In the genomic region with DNA sequence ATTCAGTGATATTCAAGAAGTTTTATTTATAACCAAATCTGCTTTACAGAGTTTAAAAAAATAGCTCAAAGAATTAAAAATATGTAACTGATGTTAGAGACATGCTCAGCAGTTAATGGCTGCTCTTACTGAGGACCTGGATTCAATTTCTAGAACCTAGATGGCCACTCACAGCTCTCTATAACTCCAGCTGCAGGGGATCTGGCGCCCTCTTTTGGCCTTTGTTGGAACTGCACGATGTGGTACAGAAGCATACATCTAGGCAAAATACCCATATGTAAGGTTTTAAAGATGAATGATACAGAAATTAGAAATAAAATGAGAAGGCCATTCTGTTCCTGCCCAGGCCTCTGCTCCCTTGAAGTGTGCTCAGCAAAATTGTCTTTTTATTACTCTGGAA, we compare ENCODE assay signal across 8 mouse cellular contexts.
A peak's percentile ranks its signal among the peaks of the same experiment; 100 is the strongest.
DNase-seq lines count a peak whose midpoint lies in the region; TF ChIP-seq lines count a peak whose summit lies in the region.
"Had no signal": no experiment of that assay in that cellular context is flagged by ENCODE, and none has a peak within 500 bp of the region (broad histone marks: within the 10 kb centered on the region; RNA-seq: fewer than 3 reads in every experiment).

No protein-coding gene starts in this region.

- peak; percentile 80 to 84 (median 84) for TF ChIP-seq CTCF in MEL (IDR thresholded peaks at IDR 0.05 in 2 of 3, conservative IDR thresholded peaks at IDR 0.05 in 1 of 3; ENCODE audit: control insufficient read depth in 1 of 3, insufficient read depth in 1 of 3, low read depth in 2 of 3, low read length in 3 of 3, poor library complexity in 1 of 3, severe bottlenecking in 1 of 3)
- peak; percentile 68 for TF ChIP-seq CTCF in liver, adult 2 months (IDR thresholded peaks at IDR 0.05; ENCODE audit: low read depth, low read length)

- peak; percentile 35 to 47 for DNase-seq in layer of hippocampus, postnatal 10 days (ENCODE audit: low spot score in 2 of 2)
- DNase-seq in layer of hippocampus, postnatal 36 days = no peak
- DNase-seq in MEL (ENCODE audit: low read depth, low spot score) = peak; percentile 69
- DNase-seq in adrenal gland, postnatal 36 days = peak; percentile 70 to 72
- peak; percentile 30 to 47 for DNase-seq in gastrocnemius, postnatal 4 days (ENCODE audit: low spot score in 2 of 2)
- DNase-seq in liver, adult 2 months (ENCODE audit: extremely low read depth, low read depth, low spot score) = peak; percentile 17
- DNase-seq in right cerebral cortex, postnatal 4 days = peak; percentile 65

- H3K27ac ChIP-seq in MEL (ENCODE audit: control insufficient read depth, low read depth, low read length) = no peak overlapping the region
- no peak overlapping the region for H3K27ac ChIP-seq in liver, adult 2 months (replicated peaks; ENCODE audit: insufficient read depth, low read depth, low read length)
- H3K27ac ChIP-seq: heart, embryonic 15.5 days had no signal

- H3K27me3 ChIP-seq in MEL (ENCODE audit: control insufficient read depth in 1 of 2, insufficient read depth in 2 of 2, low read length in 2 of 2) = no peaks in the 10 kb centered on the region
- H3K27me3 ChIP-seq in liver, adult 2 months (ENCODE audit: control insufficient read depth, insufficient read depth, low read length) = no peaks in the 10 kb centered on the region
- H3K27me3 ChIP-seq: heart, embryonic 15.5 days had no signal

- no peaks in the 10 kb centered on the region for H3K9me3 ChIP-seq in MEL (replicated peaks; ENCODE audit: insufficient read depth, low read length)
- H3K9me3 ChIP-seq: heart, embryonic 15.5 days had no signal

- no peak for TF ChIP-seq POLR2A in MEL (IDR thresholded peaks at IDR 0.05; ENCODE audit: control insufficient read depth in 1 of 2, insufficient read depth in 1 of 2, low read depth in 1 of 2, low read length in 2 of 2, poor library complexity in 1 of 2)
- no peak for TF ChIP-seq POLR2A in liver, adult 2 months (IDR thresholded peaks at IDR 0.05; ENCODE audit: extremely low read depth, insufficient read depth, low read length)

- H3K79me2 ChIP-seq in MEL (ENCODE audit: control insufficient read depth, insufficient read depth, low read length, poor library complexity) = no peaks in the 10 kb centered on the region
- no peaks in the 10 kb centered on the region for H3K79me2 ChIP-seq in liver, adult 2 months (ENCODE audit: control insufficient read depth, insufficient read depth, low read length)

- H3K4me1 ChIP-seq in MEL (ENCODE audit: control insufficient read depth in 1 of 2, insufficient read depth in 2 of 2, low read length in 2 of 2) = no peaks in the 10 kb centered on the region
- H3K4me1 ChIP-seq in liver, adult 2 months (ENCODE audit: control insufficient read depth, insufficient read depth, low read length) = no peaks in the 10 kb centered on the region
- H3K4me1 ChIP-seq: heart, embryonic 15.5 days had no signal

- no peaks in the 10 kb centered on the region for H3K36me3 ChIP-seq in MEL (ENCODE audit: control insufficient read depth in 1 of 2, insufficient read depth in 2 of 2, low read length in 2 of 2)
- H3K36me3 ChIP-seq in liver, adult 2 months (ENCODE audit: control insufficient read depth, insufficient read depth, low read length) = no peaks in the 10 kb centered on the region
- H3K36me3 ChIP-seq: heart, embryonic 15.5 days had no signal

- H3K4me3 ChIP-seq in MEL (ENCODE audit: control insufficient read depth in 1 of 2, insufficient read depth in 1 of 2, low read depth in 2 of 2, low read length in 2 of 2) = no peak overlapping the region
- no peak overlapping the region for H3K4me3 ChIP-seq in liver, adult 2 months (ENCODE audit: insufficient read depth, low read depth, low read length)
- H3K4me3 ChIP-seq: heart, embryonic 15.5 days had no signal

- 1% methylated on average over 2 of the region's 2 CpGs for WGBS in liver, adult 2 months

- no peak for TF ChIP-seq EP300 in MEL (IDR thresholded peaks at IDR 0.05; ENCODE audit: low read depth in 1 of 2, low read length in 2 of 2)

- H3K9ac ChIP-seq in MEL (ENCODE audit: control insufficient read depth, low read depth, low read length, poor library complexity, severe bottlenecking) = no peak overlapping the region
- H3K9ac ChIP-seq in liver, adult 2 months (ENCODE audit: low read depth, low read length) = no peak overlapping the region
- H3K9ac ChIP-seq: heart, embryonic 15.5 days had no signal

- TF ChIP-seq RAD21 in MEL (IDR thresholded peaks at IDR 0.05; ENCODE audit: low read depth, low read length) = peak; percentile 89

TF ChIP-seq in MEL, 35 proteins besides CTCF, POLR2A, EP300 and RAD21:
- TF ChIP-seq ZC3H11A (IDR thresholded peaks at IDR 0.05; ENCODE audit: low read depth, low read length) (peak; percentile 59), MAFK (IDR thresholded peaks at IDR 0.05; ENCODE audit: borderline replicate concordance, low read depth, low read length) (no peak), MXI1 (IDR thresholded peaks at IDR 0.05; ENCODE audit: low read depth, low read length) (no peak), USF1 (IDR thresholded peaks at IDR 0.05; ENCODE audit: low read depth, low read length) (no peak), MYC (IDR thresholded peaks at IDR 0.05; ENCODE audit: low read depth, low read length) (no peak), SMC3 (IDR thresholded peaks at IDR 0.05; ENCODE audit: low read depth, low read length) (peak; percentile 86)

Comparison
In these comparisons a context has a peak if more than half of its experiments do, and no peak if none do; other contexts are left out.
1. DNase-seq: peak in layer of hippocampus, postnatal 10 days (2 of 2), MEL (single experiment), adrenal gland, postnatal 36 days (2 of 2), gastrocnemius, postnatal 4 days (2 of 2), liver, adult 2 months (single experiment) and right cerebral cortex, postnatal 4 days (single experiment); none in layer of hippocampus, postnatal 36 days (0 of 2).